Mouse (Mus musculus) kidney, adult 2 months (tissue): ENCODE data around the gene Arhgef15. TPM values are rescaled to one million over a fixed set of nuclear protein-coding genes. Genes with fewer than 3 reads are reported as not detected.

ENCODE experiments used
- DNase-seq: peaks from one replicate; pipeline ENCODE4 v3.0.0; 2021
- H3K27ac ChIP-seq: fragments of 200-500 bp; 2 replicates; pipeline ENCODE4 v1.5.1; 2012; ENCODE audit warnings: low read depth, low read length, control low read depth, inconsistent platforms; ENCODE audit not compliant: insufficient read depth
- H3K27me3 ChIP-seq: fragments of 200-500 bp; replicated peaks from 2 replicates; pipeline ENCODE4 v1.6.1; 2012; ENCODE audit warnings: mild to moderate bottlenecking, moderate library complexity, low read length, inconsistent platforms; ENCODE audit not compliant: control insufficient read depth, insufficient read depth
- H3K36me3 ChIP-seq: fragments of 200-500 bp; 2 replicates; pipeline ENCODE4 v1.6.1; 2012; ENCODE audit warnings: mild to moderate bottlenecking, moderate library complexity, low read length, inconsistent platforms; ENCODE audit not compliant: control insufficient read depth, insufficient read depth
- H3K4me1 ChIP-seq: fragments of 200-500 bp; 2 replicates; pipeline ENCODE4 v1.6.1; 2011; ENCODE audit warnings: low read length; ENCODE audit not compliant: control insufficient read depth, insufficient read depth
- H3K4me3 ChIP-seq: fragments of 200-500 bp; 2 replicates; pipeline ENCODE4 v1.5.1; 2011; ENCODE audit warnings: mild to moderate bottlenecking, low read depth, low read length, control low read depth; ENCODE audit not compliant: insufficient read depth
- CTCF ChIP-seq: fragments of 200-500 bp; conservative IDR thresholded peaks from 2 replicates; pipeline ENCODE4 v1.5.1; 2011; ENCODE audit warnings: low read depth, mild to moderate bottlenecking, control low read depth, low read length, moderate library complexity, mixed read lengths; ENCODE audit not compliant: insufficient read depth, insufficient read length
- POLR2A ChIP-seq: fragments of 200-500 bp; IDR thresholded peaks from one replicate; pipeline ENCODE4 v1.6.1; 2011; ENCODE audit warnings: low read depth, low read length, control low read depth
- WGBS: fragments of 180-500 bp; shearing (Covaris S2); methylation state at CpG from one replicate; pipeline ENCODE4 v1.1.7; 2018; 5-methylcytosine and 5-hydroxymethylcytosine counted together
- polyA plus RNA-seq: library from polyadenylated mRNA; depleted of rRNA; stranded (reverse); fragments of >200 nt; gene quantifications from 2 replicates; pipeline ENCODE4 v1.2.3, GENCODE M21; 2012

Arhgef15 gene
- polyA plus RNA-seq, 1 experiment, result 38.2 TPM

DNA sequence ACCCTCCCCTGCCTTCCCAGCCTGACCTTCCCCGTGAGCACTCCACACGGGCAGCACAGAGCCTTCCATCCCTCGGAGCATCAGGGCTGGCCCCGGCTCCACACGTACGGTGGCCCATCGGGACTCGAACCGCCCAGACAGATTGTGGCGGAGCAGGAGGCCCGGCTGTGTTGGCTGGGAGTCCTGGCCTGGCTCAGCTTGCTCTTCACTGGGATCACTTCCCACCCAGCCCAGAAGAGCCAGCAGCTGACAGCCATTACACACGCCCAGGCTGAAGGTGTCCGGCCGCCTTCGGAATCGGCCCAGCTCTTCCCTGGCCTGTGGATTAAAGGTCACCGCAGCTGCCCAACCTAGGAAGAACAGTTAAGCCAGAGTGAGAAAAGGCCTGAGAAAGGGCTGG, 31.1 kb upstream of the Arhgef15 start:
- no peak for DNase-seq
- 81% methylated on average over 16 of the region's 17 CpGs for WGBS
- Histone ChIP-seq H3K4me3 (no peak overlapping the region), H3K27ac (no peak overlapping the region), H3K27me3 (no peaks in the 10 kb centered on the region), H3K4me1 (0 out of 2 replicates have a peak, but pooled peaks cover 2% of the 10 kb centered on the region), H3K36me3 (no peaks in the 10 kb centered on the region)
- TF ChIP-seq POLR2A (no peak), CTCF (no peak)

- H3K4me3 ChIP-seq, result no peak overlapping the region
- H3K36me3 ChIP-seq, result no peaks in the 10 kb centered on the region
- no peak for DNase-seq
- H3K4me1 ChIP-seq, result 0 out of 2 replicates have a peak, but pooled peaks cover 2% of the 10 kb centered on the region
- H3K27ac ChIP-seq, result no peak overlapping the region
- TF ChIP-seq CTCF (no peak), POLR2A (no peak)
- no peaks in the 10 kb centered on the region for H3K27me3 ChIP-seq
- WGBS, result 77% methylated on average over 11 of the region's 11 CpGs
These were observed 30.1 kb upstream of the Arhgef15 start for GRCm38 (mm10) chr11:68987365-68987882.

DNA sequence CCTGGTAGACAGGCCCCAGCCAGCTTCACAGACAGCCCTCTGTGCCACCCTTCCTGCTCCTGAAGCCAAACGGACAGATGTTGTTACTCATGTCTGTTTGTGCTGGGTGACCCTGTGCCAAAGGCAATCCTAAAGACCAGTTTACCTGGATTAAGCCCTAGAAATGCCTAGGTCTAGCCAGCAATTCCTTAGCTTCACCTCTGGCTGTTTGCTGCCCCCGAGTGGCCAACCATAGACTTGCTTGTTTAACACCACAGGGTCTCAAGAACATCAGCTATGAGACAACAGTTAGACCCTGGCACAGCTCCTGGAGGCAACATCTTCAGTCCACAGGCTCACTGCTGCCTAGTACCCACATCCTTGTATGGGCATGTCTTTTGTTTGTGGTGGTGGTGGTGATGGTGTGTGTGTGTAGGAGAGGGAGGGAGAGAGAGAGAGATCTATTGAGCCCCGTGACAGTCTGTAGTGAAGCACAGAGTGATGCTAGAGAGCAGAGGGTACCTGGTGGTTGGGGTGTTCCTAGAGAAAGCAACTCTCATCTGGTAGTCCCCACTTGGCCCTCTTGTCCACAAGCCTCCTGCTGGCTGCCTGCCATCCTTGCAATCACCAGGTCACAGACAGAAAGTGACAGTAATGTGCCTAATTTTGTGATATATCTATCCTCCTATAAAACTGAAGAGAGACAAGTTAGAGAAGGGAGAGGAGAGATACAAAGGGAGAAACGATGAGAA, 25.5 kb upstream of the Arhgef15 start:
- H3K27me3 ChIP-seq, result no peaks in the 10 kb centered on the region
- no peak overlapping the region for H3K4me3 ChIP-seq
- no peaks in the 10 kb centered on the region for H3K36me3 ChIP-seq
- peak; percentile 83 for DNase-seq
- no peak for TF ChIP-seq POLR2A
- TF ChIP-seq CTCF, result peak; percentile 94
- no peak overlapping the region for H3K27ac ChIP-seq
- 27% methylated on average over 4 of the region's 4 CpGs for WGBS
- 0 out of 2 replicates have a peak, but pooled peaks cover 2% of the 10 kb centered on the region for H3K4me1 ChIP-seq

DNA sequence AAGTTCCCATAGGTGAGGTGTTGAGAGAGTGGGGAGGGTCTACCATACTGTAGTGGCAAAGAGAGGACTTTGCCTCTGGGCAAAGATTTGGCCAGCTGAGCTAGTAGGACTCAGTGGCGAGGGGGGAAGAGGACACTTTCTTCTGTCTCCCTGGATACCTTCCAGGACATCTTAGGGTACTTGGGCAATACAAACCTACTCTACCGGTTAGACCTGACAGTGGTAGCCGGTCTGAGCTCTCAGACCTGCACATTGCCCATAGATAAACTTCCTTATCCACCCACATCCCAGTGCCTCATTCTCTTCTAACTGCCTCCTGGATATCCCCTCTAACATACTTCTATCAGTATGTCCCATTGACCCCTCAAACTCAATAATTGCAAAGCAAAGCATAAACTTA, 23.6 kb upstream of the Arhgef15 start:
- 71% methylated on average over 3 of the region's 3 CpGs for WGBS
- Histone ChIP-seq H3K36me3 (no peaks in the 10 kb centered on the region), H3K27me3 (no peaks in the 10 kb centered on the region), H3K4me3 (no peak overlapping the region), H3K27ac (no peak overlapping the region), H3K4me1 (0 out of 2 replicates have a peak, but pooled peaks cover 2% of the 10 kb centered on the region)
- TF ChIP-seq CTCF (no peak), POLR2A (no peak)
- DNase-seq, result no peak

DNA sequence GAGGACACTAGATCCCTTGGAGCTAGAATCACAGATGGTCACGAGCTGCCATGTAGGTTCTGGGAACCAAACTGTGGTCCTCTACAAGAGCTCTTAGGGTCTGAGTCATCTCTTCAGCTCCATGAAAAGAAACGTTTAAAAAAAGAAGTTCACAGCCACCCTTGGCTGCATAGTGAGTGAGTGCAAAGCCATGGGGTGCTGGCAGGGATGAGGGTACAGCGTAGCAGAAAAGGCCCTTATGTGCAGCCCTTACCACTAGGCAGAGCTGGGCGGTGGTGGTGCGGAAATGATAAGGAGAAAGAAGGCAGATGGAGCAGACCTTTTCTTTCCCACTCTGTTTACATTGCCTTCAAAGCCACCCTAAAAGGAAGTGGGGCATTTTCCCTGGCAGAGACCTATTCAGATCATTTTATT, 22.0 kb upstream of the Arhgef15 start:
- 69% methylated on average over 5 of the region's 5 CpGs for WGBS
- H3K36me3 ChIP-seq, result no peaks in the 10 kb centered on the region
- TF ChIP-seq CTCF (no peak), POLR2A (no peak)
- no peak overlapping the region for H3K4me3 ChIP-seq
- no peak overlapping the region for H3K27ac ChIP-seq
- no peak for DNase-seq
- H3K4me1 ChIP-seq, result 0 out of 2 replicates have a peak, but pooled peaks cover 2% of the 10 kb centered on the region
- no peaks in the 10 kb centered on the region for H3K27me3 ChIP-seq

- H3K36me3 ChIP-seq, result no peaks in the 10 kb centered on the region
- no peak for DNase-seq
- no peaks in the 10 kb centered on the region for H3K4me1 ChIP-seq
- 82% methylated on average over 1 of the region's 1 CpGs for WGBS
- no peaks in the 10 kb centered on the region for H3K27me3 ChIP-seq
- no peak overlapping the region for H3K4me3 ChIP-seq
- H3K27ac ChIP-seq, result 0 out of 2 replicates have a peak overlapping the region, but pooled peaks have one; percentile 11
- TF ChIP-seq CTCF, result no peak
- no peak for TF ChIP-seq POLR2A
These were observed 18.3 kb upstream of the Arhgef15 start for GRCm38 (mm10) chr11:68975601-68976000.

DNA sequence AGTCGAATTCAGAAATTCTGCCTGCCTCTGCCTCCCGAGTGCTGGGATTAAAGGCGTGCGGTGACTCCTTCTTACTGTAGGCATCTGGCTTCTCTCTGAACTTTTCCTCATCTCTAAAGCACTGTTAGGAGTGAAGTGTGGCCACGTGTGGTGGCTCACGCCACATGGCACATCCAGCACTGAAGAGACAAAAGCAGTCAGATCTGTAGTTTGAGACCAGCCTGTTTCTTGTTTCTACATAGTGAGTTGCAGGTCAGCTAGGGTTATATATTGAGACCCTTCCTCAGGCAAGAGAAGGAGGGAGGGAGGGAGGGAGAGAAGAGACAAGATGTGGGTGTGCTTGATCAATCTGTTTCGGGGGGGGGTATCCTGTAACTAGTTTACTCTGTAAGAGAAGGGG, 17.8 kb upstream of the Arhgef15 start, which contains the start of gene Rangrf:
TSS of gene Rangrf (minus strand) at position 101 of the 400 bp plus-strand sequence.
- 87% methylated on average over 7 of the region's 7 CpGs for WGBS
- Histone ChIP-seq H3K27me3 (no peaks in the 10 kb centered on the region), H3K27ac (peak within 1 kb of the TSS; percentile 11; the same call in 1 of the 2 replicates), H3K36me3 (no peaks in the 10 kb centered on the region), H3K4me3 (peak within 1 kb of the TSS; percentile 50; the same call in 1 of the 2 replicates), H3K4me1 (peaks cover 1% of the 10 kb centered on the region)
- no peak for TF ChIP-seq POLR2A
- no peak for TF ChIP-seq CTCF
- no peak for DNase-seq
